Mouse (Mus musculus): Measurements from ENCODE around the gene Lrif1. TPM values are rescaled to one million over a fixed set of nuclear protein-coding genes. Genes with fewer than 3 reads are reported as not detected.
"Not testable (repeated sequence)": the region's sequence is repeated elsewhere in the genome, so short reads cannot be mapped to it uniquely, and the experiment has no call there.

Gene Lrif1
- 10.7 and 11.8 TPM in 2 replicates for polyA plus RNA-seq (2014; fragmentation: Nextera tagmentation; extraction: Ambion mirVana)

DNA sequence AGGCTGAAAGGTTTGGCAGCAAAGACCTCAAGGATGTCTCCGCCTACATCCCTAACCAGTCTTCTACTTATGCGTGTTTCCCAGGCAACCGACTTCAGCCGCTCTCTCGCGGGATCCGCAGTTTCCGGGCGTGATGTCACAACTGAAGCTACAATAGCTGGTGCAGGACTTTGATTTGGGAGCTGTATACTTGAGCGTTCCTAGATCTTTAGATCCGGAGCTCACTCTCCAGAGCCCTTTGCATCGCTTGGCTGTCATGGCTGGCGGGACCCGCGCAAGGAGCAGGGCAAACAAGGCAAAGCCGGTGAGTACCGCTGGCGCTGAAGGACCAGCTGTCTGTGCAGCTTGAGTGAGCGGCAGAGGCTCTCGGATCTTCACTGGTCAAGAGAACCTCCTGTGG lies at the start of gene Lrif1:
Lrif1 (plus strand) TSS at position 158 of the 400 bp plus-strand sequence.
- Histone ChIP-seq H3K4me1 (replicated peaks; ENCODE audit: control insufficient read depth, insufficient read depth, low read length) (no peaks in the 10 kb centered on the region), H3K27ac (ENCODE audit: low read depth, low read length) (no peak within 1 kb of the TSS), H3K27me3 (replicated peaks; ENCODE audit: control insufficient read depth, insufficient read depth, low read length) (no peaks in the 10 kb centered on the region), H3K36me3 (ENCODE audit: control insufficient read depth, insufficient read depth, low read length) (no peaks in the 10 kb centered on the region), H3K9me3 (ENCODE audit: control insufficient read depth, low read length) (no peaks in the 10 kb centered on the region), H3K4me3 (ENCODE audit: low read depth, low read length) (peak within 1 kb of the TSS; percentile 34), H3K9ac (ENCODE audit: low read depth, low read length) (no peak within 1 kb of the TSS), H3K4me2 (peak within 1 kb of the TSS; percentile 26)
- DNase-seq (ENCODE audit: low spot score) = peak; percentile 44
- peak; percentile 85 for ATAC-seq (replicated peaks; ENCODE audit: low FRiP score)
- 2% methylated on average over 20 of the region's 20 CpGs for WGBS

DNA sequence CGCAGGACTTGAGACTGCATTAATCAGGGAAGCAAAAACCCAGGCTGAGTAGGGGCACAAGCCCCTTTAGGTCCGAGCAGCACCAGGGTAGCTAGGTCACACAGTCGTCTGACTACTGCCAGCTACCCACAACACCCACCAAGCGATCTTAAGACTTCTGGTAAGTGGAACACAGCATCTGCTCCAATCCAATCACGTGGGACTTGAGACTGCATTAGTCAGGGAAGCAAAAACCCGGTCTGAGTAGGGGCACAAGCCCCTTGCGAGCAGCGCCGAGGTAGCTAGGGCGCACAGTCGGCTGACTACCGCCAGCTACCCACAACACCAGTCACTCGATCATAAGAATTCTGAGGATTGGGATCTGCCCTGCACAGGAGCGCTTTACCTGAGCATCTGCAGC lies 12.0 kb upstream of the Lrif1 start:
- H3K27ac ChIP-seq (ENCODE audit: low read depth, low read length); H3K27me3 ChIP-seq (replicated peaks; ENCODE audit: control insufficient read depth, insufficient read depth, low read length); H3K4me1 ChIP-seq (replicated peaks; ENCODE audit: control insufficient read depth, insufficient read depth, low read length); DNase-seq (ENCODE audit: low spot score); H3K9me3 ChIP-seq (ENCODE audit: control insufficient read depth, low read length); ATAC-seq (replicated peaks; ENCODE audit: low FRiP score); H3K36me3 ChIP-seq (ENCODE audit: control insufficient read depth, insufficient read depth, low read length); H3K4me2 ChIP-seq; H3K9ac ChIP-seq (ENCODE audit: low read depth, low read length); H3K4me3 ChIP-seq (ENCODE audit: low read depth, low read length): not testable (repeated sequence)
- 62% methylated on average over 14 of the region's 14 CpGs for WGBS

DNA sequence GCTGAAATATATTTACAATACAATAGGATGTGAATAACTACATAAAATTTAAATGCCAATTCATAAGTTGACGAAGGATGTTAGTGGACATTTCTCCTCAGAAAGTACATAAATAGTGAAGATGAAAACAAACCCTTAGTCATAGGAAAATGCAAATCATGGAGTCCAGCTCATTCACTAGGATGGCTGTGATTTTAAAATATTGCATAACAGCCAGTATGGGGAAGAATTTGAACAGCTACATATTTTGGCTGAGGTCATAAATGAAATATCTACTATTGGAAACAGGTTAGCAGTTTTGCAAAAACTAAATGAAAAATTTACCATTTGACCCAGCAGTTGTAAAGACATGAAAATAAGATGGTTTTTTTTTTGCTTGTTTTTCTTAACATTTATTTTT lies 594 bp downstream of the Lrif1 start:
- Histone ChIP-seq H3K27ac (ENCODE audit: low read depth, low read length) (no peak overlapping the region), H3K36me3 (ENCODE audit: control insufficient read depth, insufficient read depth, low read length) (no peaks in the 10 kb centered on the region), H3K4me2 (peak overlapping the region; percentile 26), H3K4me1 (replicated peaks; ENCODE audit: control insufficient read depth, insufficient read depth, low read length) (no peaks in the 10 kb centered on the region), H3K27me3 (replicated peaks; ENCODE audit: control insufficient read depth, insufficient read depth, low read length) (no peaks in the 10 kb centered on the region), H3K9me3 (ENCODE audit: control insufficient read depth, low read length) (no peaks in the 10 kb centered on the region), H3K9ac (ENCODE audit: low read depth, low read length) (no peak overlapping the region), H3K4me3 (ENCODE audit: low read depth, low read length) (peak overlapping the region; percentile 34; the same call in 1 of the 2 replicates)
- 37% methylated on average over 1 of the region's 1 CpGs for WGBS
- ATAC-seq (replicated peaks; ENCODE audit: low FRiP score) (no peak), DNase-seq (ENCODE audit: low spot score) (no peak)

GRCm38 (mm10) chr3:106721397-106722027 lies 36.7 kb downstream of the Lrif1 start:
- Histone ChIP-seq H3K27ac (ENCODE audit: low read depth, low read length) (peak overlapping the region; percentile 89), H3K4me1 (replicated peaks; ENCODE audit: control insufficient read depth, insufficient read depth, low read length) (no peaks in the 10 kb centered on the region), H3K36me3 (ENCODE audit: control insufficient read depth, insufficient read depth, low read length) (no peaks in the 10 kb centered on the region), H3K4me2 (peak overlapping the region; percentile 76), H3K9me3 (ENCODE audit: control insufficient read depth, low read length) (no peaks in the 10 kb centered on the region), H3K9ac (ENCODE audit: low read depth, low read length) (peak overlapping the region; percentile 69), H3K4me3 (ENCODE audit: low read depth, low read length) (peak overlapping the region; percentile 70), H3K27me3 (replicated peaks; ENCODE audit: control insufficient read depth, insufficient read depth, low read length) (no peaks in the 10 kb centered on the region)
- ATAC-seq (replicated peaks; ENCODE audit: low FRiP score) (peak; percentile 98), DNase-seq (ENCODE audit: low spot score) (no peak)
- WGBS = 1% methylated on average over 31 of the region's 31 CpGs

GRCm38 (mm10) chr3:106722028-106722945 lies 37.5 kb downstream of the Lrif1 start:
- Histone ChIP-seq H3K36me3 (ENCODE audit: control insufficient read depth, insufficient read depth, low read length) (no peaks in the 10 kb centered on the region), H3K9ac (ENCODE audit: low read depth, low read length) (peak overlapping the region; percentile 69), H3K27me3 (replicated peaks; ENCODE audit: control insufficient read depth, insufficient read depth, low read length) (no peaks in the 10 kb centered on the region), H3K4me1 (replicated peaks; ENCODE audit: control insufficient read depth, insufficient read depth, low read length) (no peaks in the 10 kb centered on the region), H3K4me3 (ENCODE audit: low read depth, low read length) (peak overlapping the region; percentile 70), H3K9me3 (ENCODE audit: control insufficient read depth, low read length) (no peaks in the 10 kb centered on the region), H3K4me2 (peak overlapping the region; percentile 76), H3K27ac (ENCODE audit: low read depth, low read length) (peak overlapping the region; percentile 89)
- ATAC-seq (replicated peaks; ENCODE audit: low FRiP score) (peak; percentile 88), DNase-seq (ENCODE audit: low spot score) (peak; percentile 87)
- WGBS = 2% methylated on average over 33 of the region's 33 CpGs

DNA sequence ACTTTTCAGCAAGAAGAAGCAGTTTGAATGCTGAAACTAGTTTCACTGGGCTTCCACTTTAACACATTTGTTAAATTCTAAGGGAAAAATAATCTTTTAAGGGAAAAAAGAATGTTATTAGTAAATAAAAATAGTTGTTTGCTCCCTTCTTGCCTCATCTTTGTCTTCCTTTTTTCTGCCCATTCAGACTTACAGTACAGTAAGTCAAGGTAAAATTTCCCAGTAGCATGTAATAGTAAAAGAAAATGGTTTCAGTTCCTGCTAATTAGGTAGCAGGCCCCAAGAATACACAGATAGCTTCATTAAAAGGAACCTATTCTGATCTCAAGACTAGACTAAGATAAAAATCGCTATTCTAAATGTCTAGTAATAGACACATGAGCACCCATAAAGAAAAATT lies 71.1 kb downstream of the Lrif1 start:
- no peak overlapping the region for H3K4me2 ChIP-seq
- ATAC-seq (replicated peaks; ENCODE audit: low FRiP score) = no peak
- 63% methylated on average over 1 of the region's 1 CpGs for WGBS
- H3K4me1 ChIP-seq (replicated peaks; ENCODE audit: control insufficient read depth, insufficient read depth, low read length) = no peaks in the 10 kb centered on the region
- H3K27me3 ChIP-seq (replicated peaks; ENCODE audit: control insufficient read depth, insufficient read depth, low read length) = no peaks in the 10 kb centered on the region
- no peak overlapping the region for H3K9ac ChIP-seq (ENCODE audit: low read depth, low read length)
- H3K36me3 ChIP-seq (ENCODE audit: control insufficient read depth, insufficient read depth, low read length) = no peaks in the 10 kb centered on the region
- H3K4me3 ChIP-seq (ENCODE audit: low read depth, low read length) = no peak overlapping the region
- DNase-seq (ENCODE audit: low spot score) = no peak
- no peaks in the 10 kb centered on the region for H3K9me3 ChIP-seq (ENCODE audit: control insufficient read depth, low read length)
- H3K27ac ChIP-seq (ENCODE audit: low read depth, low read length) = no peak overlapping the region

- H3K27ac ChIP-seq (ENCODE audit: low read depth, low read length) = no peak overlapping the region
Observed at GRCm38 (mm10) chr3:106771834-106772233, 87.0 kb downstream of the Lrif1 start.

GRCm38 (mm10) chr3:106785130-106785529 lies 100.3 kb downstream of the Lrif1 start:
- Histone ChIP-seq H3K4me2 (no peak overlapping the region), H3K9me3 (ENCODE audit: control insufficient read depth, low read length) (no peaks in the 10 kb centered on the region), H3K36me3 (ENCODE audit: control insufficient read depth, insufficient read depth, low read length) (no peaks in the 10 kb centered on the region), H3K4me3 (ENCODE audit: low read depth, low read length) (no peak overlapping the region), H3K4me1 (replicated peaks; ENCODE audit: control insufficient read depth, insufficient read depth, low read length) (no peaks in the 10 kb centered on the region), H3K27ac (ENCODE audit: low read depth, low read length) (no peak overlapping the region), H3K9ac (ENCODE audit: low read depth, low read length) (no peak overlapping the region), H3K27me3 (replicated peaks; ENCODE audit: control insufficient read depth, insufficient read depth, low read length) (no peaks in the 10 kb centered on the region)
- DNase-seq (ENCODE audit: low spot score) (no peak), ATAC-seq (replicated peaks; ENCODE audit: low FRiP score) (no peak)
- WGBS = 57% methylated on average over 3 of the region's 3 CpGs

More at GRCm38 (mm10) chr3:106771834-106772233, 87.0 kb downstream of the Lrif1 start:
- no peak for ATAC-seq (replicated peaks; ENCODE audit: low FRiP score)
- DNase-seq (ENCODE audit: low spot score) = no peak
- 79% methylated on average over 1 of the region's 1 CpGs for WGBS
- no peak overlapping the region for H3K4me3 ChIP-seq (ENCODE audit: low read depth, low read length)
- no peaks in the 10 kb centered on the region for H3K27me3 ChIP-seq (replicated peaks; ENCODE audit: control insufficient read depth, insufficient read depth, low read length)
- no peak overlapping the region for H3K9ac ChIP-seq (ENCODE audit: low read depth, low read length)
- H3K36me3 ChIP-seq (ENCODE audit: control insufficient read depth, insufficient read depth, low read length) = no peaks in the 10 kb centered on the region; the same call in 1 of the 2 replicates
- no peaks in the 10 kb centered on the region for H3K4me1 ChIP-seq (replicated peaks; ENCODE audit: control insufficient read depth, insufficient read depth, low read length)
- no peaks in the 10 kb centered on the region for H3K9me3 ChIP-seq (ENCODE audit: control insufficient read depth, low read length)
- H3K4me2 ChIP-seq = no peak overlapping the region

All from liver, embryonic 11.5 days (tissue).